Mouse (Mus musculus) liver, postnatal 0 days (tissue): Measurements from ENCODE around the gene Glrx.

Experiments used
- CTCF ChIP-seq: sonication (generic); IDR thresholded peaks from 2 replicates; pipeline ENCODE4 v1.5.1; 2016; ENCODE audit warnings: antibody characterized with exemption, low read depth
- EP300 ChIP-seq: IDR thresholded peaks from 2 replicates; pipeline ENCODE4 v1.6.1; 2016; ENCODE audit warnings: antibody characterized with exemption, low read depth, mild to moderate bottlenecking

GRCm38 (mm10) chr13:75839719-75840481, at the start of gene Glrx:
- TF ChIP-seq CTCF (no peak), EP300 (peak; percentile 24; the same call in 1 of the 2 replicates)
